Comparison of ENCODE assay signal across 8 mouse cellular contexts in genomic region chr3:107754632-107755031, GRCm38 (mm10). TPM values are rescaled to one million over a fixed set of nuclear protein-coding genes. Genes with fewer than 3 reads are reported as not detected.
DNase-seq lines count a peak whose midpoint lies in the region; ATAC-seq and TF ChIP-seq lines count a peak whose summit lies in the region.

No protein-coding gene starts in this region.

- peaks cover 21% of the 10 kb centered on the region for H3K36me3 ChIP-seq in kidney, embryonic 16.5 days (ENCODE audit: insufficient read depth, low read length)
- H3K36me3 ChIP-seq in embryonic facial prominence, embryonic 10.5 days (replicated peaks) = peaks cover 20% of the 10 kb centered on the region
- H3K36me3 ChIP-seq in limb, embryonic 10.5 days = peaks cover 21% of the 10 kb centered on the region
- peaks cover 3% of the 10 kb centered on the region; the same call in 1 of the 2 replicates for H3K36me3 ChIP-seq in small intestine, adult 2 months (ENCODE audit: control insufficient read depth, insufficient read depth, low read length)

- no peak overlapping the region for H3K27ac ChIP-seq in kidney, embryonic 16.5 days (ENCODE audit: low read length)
- H3K27ac ChIP-seq in embryonic facial prominence, embryonic 10.5 days (replicated peaks) = no peak overlapping the region
- H3K27ac ChIP-seq in limb, embryonic 10.5 days = no peak overlapping the region
- H3K27ac ChIP-seq in small intestine, adult 2 months (ENCODE audit: insufficient read depth, low read depth, low read length) = no peak overlapping the region

- H3K9ac ChIP-seq in kidney, embryonic 16.5 days (replicated peaks; ENCODE audit: low read length) = no peak overlapping the region

- H3K4me1 ChIP-seq in kidney, embryonic 16.5 days (ENCODE audit: insufficient read depth, low read length) = peaks cover 16% of the 10 kb centered on the region
- H3K4me1 ChIP-seq in embryonic facial prominence, embryonic 10.5 days = peaks cover 14% of the 10 kb centered on the region
- H3K4me1 ChIP-seq in limb, embryonic 10.5 days = peaks cover 25% of the 10 kb centered on the region
- H3K4me1 ChIP-seq in small intestine, adult 2 months (ENCODE audit: control insufficient read depth, insufficient read depth, insufficient read length, low read length) = peaks cover 4% of the 10 kb centered on the region; the same call in 1 of the 2 replicates

- H3K4me2 ChIP-seq in kidney, embryonic 16.5 days (replicated peaks; ENCODE audit: low read depth, low read length) = no peak overlapping the region

- peak; percentile 42 to 63 for DNase-seq in kidney, adult 8-10 months
- peak; percentile 68 for DNase-seq in R1 (ENCODE audit: low read depth, low spot score)
- peak; percentile 62 for DNase-seq in embryonic facial prominence, embryonic 10.5 days (ENCODE audit: low spot score)
- DNase-seq in limb, embryonic 10.5 days (ENCODE audit: low spot score) = peak; percentile 64
- no peak for DNase-seq in layer of hippocampus, adult 9-10 months (ENCODE audit: low spot score)

- TF ChIP-seq CTCF in small intestine, adult 2 months (IDR thresholded peaks at IDR 0.05; ENCODE audit: extremely low read depth, insufficient read length, insufficient replicate concordance, low read depth, low read length) = peak; percentile 88; the same call in 1 of the 2 replicates

- H3K9me3 ChIP-seq in kidney, embryonic 16.5 days (ENCODE audit: low read length) = no peaks in the 10 kb centered on the region
- H3K9me3 ChIP-seq in embryonic facial prominence, embryonic 10.5 days = no peaks in the 10 kb centered on the region
- H3K9me3 ChIP-seq in limb, embryonic 10.5 days (replicated peaks) = no peaks in the 10 kb centered on the region

- H3K27me3 ChIP-seq in kidney, embryonic 16.5 days (ENCODE audit: insufficient read depth, low read length) = no peaks in the 10 kb centered on the region
- H3K27me3 ChIP-seq in embryonic facial prominence, embryonic 10.5 days (replicated peaks; ENCODE audit: low read depth, poor library complexity, severe bottlenecking) = peaks cover 21% of the 10 kb centered on the region
- peaks cover 24% of the 10 kb centered on the region for H3K27me3 ChIP-seq in limb, embryonic 10.5 days (ENCODE audit: low read depth, poor library complexity, severe bottlenecking)
- H3K27me3 ChIP-seq in small intestine, adult 2 months (ENCODE audit: control insufficient read depth, insufficient read depth, low read length) = no peaks in the 10 kb centered on the region

- no peak for ATAC-seq in kidney, embryonic 16.5 days (ENCODE audit: low FRiP score, low TSS enrichment)
- ATAC-seq in CD4-positive, CD25-positive, alpha-beta regulatory T cell, adult 4 months = peak; percentile 64

- no peak overlapping the region for H3K4me3 ChIP-seq in kidney, embryonic 16.5 days (ENCODE audit: low read length)
- H3K4me3 ChIP-seq in embryonic facial prominence, embryonic 10.5 days = no peak overlapping the region
- no peak overlapping the region for H3K4me3 ChIP-seq in limb, embryonic 10.5 days
- no peak overlapping the region for H3K4me3 ChIP-seq in small intestine, adult 2 months (ENCODE audit: low read depth, low read length)

- no peak for TF ChIP-seq POLR2A in small intestine, adult 2 months (IDR thresholded peaks at IDR 0.05; ENCODE audit: low read depth, low read length)

- WGBS in kidney, embryonic 16.5 days = 47% methylated on average over 3 of the region's 3 CpGs
- 41% methylated on average over 3 of the region's 3 CpGs for WGBS in embryonic facial prominence, embryonic 10.5 days
- WGBS in limb, embryonic 10.5 days = 40% methylated on average over 3 of the region's 3 CpGs
- WGBS in small intestine, adult 2 months = 44% methylated on average over 3 of the region's 3 CpGs

RNA-seq across cellular contexts. Expression of gene Csf1, which starts 5.6 kb away (rescaled TPM):
- polyA plus RNA-seq in kidney, embryonic 16.5 days (2015; fragmentation: Nextera tagmentation; extraction: Ambion mirVana) = 9.0 and 9.4 TPM in 2 replicates
- polyA plus RNA-seq in CD4-positive, CD25-positive, alpha-beta regulatory T cell, adult 4 months (2017; shearing (Covaris generic)) = 10 to 100 TPM; 11.9 to 19.7 TPM
- 3.8 and 4.4 TPM in 2 replicates for polyA plus RNA-seq in embryonic facial prominence, embryonic 10.5 days (2016; fragmentation: Nextera tagmentation; extraction: Ambion mirVana)
- 3.4 and 4.6 TPM in 2 replicates for polyA plus RNA-seq in limb, embryonic 10.5 days (2016; fragmentation: Nextera tagmentation; extraction: Ambion mirVana)
- polyA plus RNA-seq in small intestine, adult 2 months (2012; rRNA removed) = 7.7 and 9.7 TPM in 2 replicates

RNA-seq across cellular contexts. Expression of gene Ahcyl1, which starts 58.3 kb away (rescaled TPM):
- 95.7 and 96.1 TPM in 2 replicates for polyA plus RNA-seq in kidney, embryonic 16.5 days (2015; fragmentation: Nextera tagmentation; extraction: Ambion mirVana)
- 10 to 100 TPM; 12.1 to 22.1 TPM for polyA plus RNA-seq in CD4-positive, CD25-positive, alpha-beta regulatory T cell, adult 4 months (2017; shearing (Covaris generic))
- 88.7 and 88.8 TPM in 2 replicates for polyA plus RNA-seq in embryonic facial prominence, embryonic 10.5 days (2016; fragmentation: Nextera tagmentation; extraction: Ambion mirVana)
- 83.4 and 98.2 TPM in 2 replicates for polyA plus RNA-seq in limb, embryonic 10.5 days (2016; fragmentation: Nextera tagmentation; extraction: Ambion mirVana)
- 31.6 and 34.9 TPM in 2 replicates for polyA plus RNA-seq in small intestine, adult 2 months (2012; rRNA removed)
